Mouse (Mus musculus) monocyte, adult 2 months (primary cell): ENCODE data around the gene C1qtnf5.

ENCODE experiments used
- DNase-seq, 2 experiments: peaks; one replicate each; pipeline ENCODE4 v3.0.0; 2022; ENCODE audit warnings: low spot score in 2 of 2, low read depth in 1 of 2

The C1qtnf5 gene

GRCm38 (mm10) chr9:44107110-44107509 lies at the start of gene C1qtnf5:
C1qtnf5 (plus strand) TSS chr9:44107245.
- no peak for DNase-seq

GRCm38 (mm10) chr9:44058606-44059005 lies 48.4 kb upstream of the C1qtnf5 start:
- no peak for DNase-seq

GRCm38 (mm10) chr9:44065177-44065576 lies 41.9 kb upstream of the C1qtnf5 start:
- no peak for DNase-seq

- DNase-seq = peak; percentile 99 to 100
Observed at GRCm38 (mm10) chr9:44066785-44067225, 40.2 kb upstream of the C1qtnf5 start, which contains the start of gene Usp2. Usp2 (plus strand) TSS chr9:44067021.

GRCm38 (mm10) chr9:44067241-44067959 lies 39.6 kb upstream of the C1qtnf5 start:
- DNase-seq = no peak

GRCm38 (mm10) chr9:44067960-44068330 lies 39.1 kb upstream of the C1qtnf5 start:
- DNase-seq = no peak

- DNase-seq = no peak
Observed at GRCm38 (mm10) chr9:44069252-44069651, 37.8 kb upstream of the C1qtnf5 start.

- DNase-seq = no peak
Observed at GRCm38 (mm10) chr9:44070113-44070843, 36.8 kb upstream of the C1qtnf5 start.

- DNase-seq = no peak
Observed at GRCm38 (mm10) chr9:44070844-44071231, 36.2 kb upstream of the C1qtnf5 start.

- DNase-seq = no peak
Observed at GRCm38 (mm10) chr9:44071914-44072598, 35.0 kb upstream of the C1qtnf5 start.

GRCm38 (mm10) chr9:44072599-44072915 lies 34.5 kb upstream of the C1qtnf5 start:
- no peak for DNase-seq

- no peak for DNase-seq
Observed at GRCm38 (mm10) chr9:44073115-44073514, 33.9 kb upstream of the C1qtnf5 start.

GRCm38 (mm10) chr9:44074395-44075275 lies 32.4 kb upstream of the C1qtnf5 start:
- DNase-seq = no peak

- no peak for DNase-seq
Observed at GRCm38 (mm10) chr9:44075276-44075995, 31.6 kb upstream of the C1qtnf5 start.

- DNase-seq = no peak
Observed at GRCm38 (mm10) chr9:44075996-44076763, 30.9 kb upstream of the C1qtnf5 start.

GRCm38 (mm10) chr9:44076764-44077120 lies 30.3 kb upstream of the C1qtnf5 start:
- DNase-seq = no peak

- DNase-seq = no peak
Observed at GRCm38 (mm10) chr9:44077266-44077910, 29.7 kb upstream of the C1qtnf5 start.

- DNase-seq = no peak
Observed at GRCm38 (mm10) chr9:44078136-44078797, 28.8 kb upstream of the C1qtnf5 start.
